Mouse (Mus musculus) embryonic facial prominence, embryonic 15.5 days (tissue): ENCODE data around the gene Dlx3. TPM values are rescaled to one million over a fixed set of nuclear protein-coding genes. Genes with fewer than 3 reads are reported as not detected.

Experiments
- ATAC-seq: fragments of 200-750 bp; cut with Nextera tagmentation; 2 replicates; pipeline ENCODE4 v1.8.0; 2017; ENCODE audit warnings: low read depth, moderate TSS enrichment; ENCODE audit not compliant: insufficient number of reproducible peaks, low FRiP score, low TSS enrichment
- H3K27ac ChIP-seq: fragments of 300-500 bp; sonication (generic); replicated peaks from 2 replicates; pipeline ENCODE4 v1.5.1; 2015; ENCODE audit warnings: mild to moderate bottlenecking, inconsistent platforms
- H3K27me3 ChIP-seq: fragments of 300-500 bp; sonication (generic); 2 replicates; pipeline ENCODE4 v1.6.1; 2015; ENCODE audit warnings: inconsistent platforms
- H3K36me3 ChIP-seq: fragments of 300-500 bp; sonication (generic); 2 replicates; pipeline ENCODE4 v1.6.1; 2015; ENCODE audit warnings: mild to moderate bottlenecking, inconsistent platforms
- H3K4me1 ChIP-seq: fragments of 300-500 bp; sonication (generic); 2 replicates; pipeline ENCODE4 v1.6.1; 2015; ENCODE audit warnings: inconsistent platforms
- H3K4me2 ChIP-seq: fragments of 300-500 bp; sonication (generic); replicated peaks from 2 replicates; pipeline ENCODE4 v1.6.1; 2015; ENCODE audit warnings: mild to moderate bottlenecking, inconsistent platforms
- H3K4me3 ChIP-seq: fragments of 300-500 bp; sonication (generic); replicated peaks from 2 replicates; pipeline ENCODE4 v1.5.1; 2015; ENCODE audit warnings: mild to moderate bottlenecking, inconsistent platforms
- H3K9ac ChIP-seq: fragments of 300-500 bp; sonication (generic); 2 replicates; pipeline ENCODE4 v1.6.1; 2015; ENCODE audit warnings: inconsistent platforms
- H3K9me3 ChIP-seq: fragments of 300-500 bp; sonication (generic); replicated peaks from 2 replicates; pipeline ENCODE4 v1.6.1; 2016; ENCODE audit warnings: inconsistent platforms
- WGBS: fragments of 180-500 bp; shearing (Covaris S2); methylation state at CpG from one replicate; pipeline ENCODE4 v1.1.7; 2015; 5-methylcytosine and 5-hydroxymethylcytosine counted together
- polyA plus RNA-seq: library from polyadenylated mRNA; unstranded; fragments of >200 nt; fragmentation: Nextera tagmentation; extraction: Ambion mirVana; gene quantifications from 2 replicates; pipeline ENCODE4 v1.2.1, GENCODE M21; 2015

Gene Dlx3
- polyA plus RNA-seq, 1 experiment from 2014 or later: 35.6 TPM

DNA sequence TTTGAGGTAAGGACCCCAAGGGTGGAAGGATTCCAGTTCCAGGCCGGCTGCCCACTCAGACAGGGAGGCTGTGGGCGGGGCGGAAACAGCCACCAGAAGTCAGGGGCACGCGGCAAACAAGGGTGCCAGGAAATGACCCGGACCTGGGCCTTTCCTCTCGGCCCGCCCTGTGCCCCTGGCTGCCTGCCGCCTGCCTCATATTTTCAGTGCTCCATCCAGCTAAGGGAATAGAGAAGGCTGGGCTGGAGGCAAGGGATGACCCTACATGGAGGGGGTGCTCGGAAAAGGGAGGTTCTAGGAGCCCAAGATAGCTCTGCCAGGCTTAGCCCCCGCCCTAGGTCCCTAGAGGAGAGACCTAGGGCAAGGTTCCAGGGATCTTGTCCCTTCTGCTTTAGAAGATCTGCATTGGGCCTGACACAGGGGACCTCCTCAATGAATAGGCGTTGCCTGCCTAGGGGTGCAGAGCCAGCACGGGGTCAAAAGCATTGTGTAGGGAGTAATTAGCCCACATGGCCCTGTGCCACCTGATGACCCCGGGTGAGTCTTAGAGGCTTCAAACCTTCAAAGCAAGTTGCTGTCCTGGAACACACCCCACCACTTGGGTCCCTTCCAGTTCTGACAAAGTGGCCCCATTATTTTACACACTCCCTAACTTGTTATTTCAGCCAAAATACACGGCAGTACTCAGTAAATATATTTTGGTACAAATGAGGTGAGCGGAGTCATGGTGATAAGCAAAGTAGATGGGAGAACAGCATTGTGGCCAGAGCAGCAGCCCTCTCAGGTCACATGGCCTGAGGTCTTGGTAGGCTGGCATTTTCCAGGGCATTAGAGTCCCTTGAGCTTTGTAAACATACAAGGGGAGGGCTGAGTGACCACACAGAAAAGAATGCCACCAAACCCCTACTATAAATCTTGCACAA is 30.8 kb upstream of the Dlx3 start:
- Histone ChIP-seq H3K9me3 (no peaks in the 10 kb centered on the region), H3K27ac (no peak overlapping the region)
- 67% methylated on average over 16 of the region's 16 CpGs for WGBS

DNA sequence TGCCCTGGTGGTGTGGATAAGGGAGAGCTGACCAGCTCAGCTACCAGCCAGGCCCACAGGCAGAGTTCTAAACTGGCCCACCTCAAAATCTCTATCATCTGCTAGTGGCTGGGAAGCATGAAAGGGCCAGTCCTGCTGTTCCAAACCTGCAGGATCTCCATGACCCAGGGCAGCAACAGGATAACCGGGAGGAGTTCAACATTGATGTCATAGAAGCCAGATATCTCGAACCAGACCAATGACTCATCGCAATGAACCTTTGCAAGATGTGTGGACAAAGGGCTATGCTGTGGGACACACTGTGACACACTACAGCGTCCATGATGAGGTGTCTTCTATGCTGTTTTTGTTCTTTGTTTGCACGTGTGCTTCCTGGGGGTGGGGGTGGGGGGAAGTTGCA is 26.8 kb upstream of the Dlx3 start:
- Histone ChIP-seq H3K4me1 (peaks cover 32% of the 10 kb centered on the region), H3K4me2 (no peak overlapping the region), H3K9ac (no peak overlapping the region), H3K36me3 (no peaks in the 10 kb centered on the region), H3K4me3 (no peak overlapping the region), H3K27me3 (no peaks in the 10 kb centered on the region), H3K27ac (no peak overlapping the region), H3K9me3 (no peaks in the 10 kb centered on the region)
- ATAC-seq: no peak
- 81% methylated on average over 5 of the region's 5 CpGs for WGBS

More for the DNA sequence above, 30.8 kb upstream of the Dlx3 start:
- no peak overlapping the region for H3K9ac ChIP-seq
- no peaks in the 10 kb centered on the region for H3K36me3 ChIP-seq
- no peak overlapping the region for H3K4me3 ChIP-seq
- no peak overlapping the region for H3K4me2 ChIP-seq
- H3K27me3 ChIP-seq: no peaks in the 10 kb centered on the region
- ATAC-seq: no peak
- H3K4me1 ChIP-seq: peaks cover 19% of the 10 kb centered on the region

DNA sequence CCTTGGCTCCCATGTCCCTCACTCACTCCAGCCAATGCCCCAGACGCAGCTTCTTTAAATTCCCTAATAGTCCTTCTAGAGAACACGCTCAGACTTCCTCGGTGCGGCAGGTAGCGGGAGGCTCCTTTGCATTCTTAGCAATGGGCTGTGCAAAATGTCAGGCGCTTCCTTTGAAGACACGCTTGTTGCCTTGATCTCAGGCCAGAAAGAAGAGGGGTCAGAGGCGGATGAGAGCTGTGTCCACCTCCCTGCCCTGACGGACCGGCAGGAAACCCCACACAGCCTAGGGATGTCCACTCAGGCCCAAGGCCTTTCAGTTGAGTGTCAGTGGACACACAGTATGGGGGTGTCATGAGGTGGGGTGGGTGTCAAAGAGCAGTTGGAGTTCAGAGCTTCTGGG is 24.3 kb upstream of the Dlx3 start:
- ATAC-seq: no peak
- Histone ChIP-seq H3K4me2 (no peak overlapping the region), H3K27ac (no peak overlapping the region), H3K4me1 (peaks cover 33% of the 10 kb centered on the region), H3K36me3 (no peaks in the 10 kb centered on the region), H3K27me3 (no peaks in the 10 kb centered on the region), H3K4me3 (no peak overlapping the region), H3K9ac (no peak overlapping the region), H3K9me3 (no peaks in the 10 kb centered on the region)
- 71% methylated on average over 10 of the region's 10 CpGs for WGBS

DNA sequence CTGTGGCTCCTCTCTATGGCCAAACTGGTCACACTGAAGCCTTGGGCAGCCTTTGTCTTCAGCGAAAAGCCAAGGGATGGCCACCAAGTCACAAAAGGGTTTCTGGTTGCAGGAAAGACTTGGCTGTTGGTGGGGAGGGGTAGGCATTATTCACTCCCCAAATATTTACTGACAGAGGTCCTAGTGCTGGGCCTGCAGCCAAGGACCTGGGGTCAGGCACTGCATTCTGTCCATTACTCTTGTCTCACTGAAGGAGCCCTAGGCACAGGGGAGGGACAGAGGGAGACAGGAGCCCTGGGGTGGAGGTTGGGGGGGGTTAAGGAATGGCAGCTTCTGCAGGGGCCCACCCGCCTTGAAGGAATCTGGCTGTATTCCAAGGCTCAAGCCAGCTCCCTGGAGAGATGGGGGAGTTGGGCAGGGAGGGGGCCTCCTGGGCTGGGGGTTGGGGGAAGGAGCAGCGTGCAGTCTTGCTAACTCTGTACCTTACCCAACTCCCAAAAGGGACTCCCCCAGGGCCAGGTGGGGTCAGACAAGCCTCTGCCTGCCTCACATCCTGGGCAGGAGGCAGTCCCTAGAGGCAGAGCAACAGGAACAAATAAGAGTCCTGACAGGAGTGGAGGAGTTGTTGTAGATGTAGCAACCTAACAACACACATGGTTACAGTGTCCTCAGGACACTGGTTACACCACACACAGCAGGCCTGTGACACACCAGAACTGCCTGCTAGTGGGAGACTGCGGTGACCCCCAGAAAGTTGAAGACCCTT is 23.1 kb upstream of the Dlx3 start:
- Histone ChIP-seq H3K27ac (peak overlapping the region; percentile 71), H3K4me2 (no peak overlapping the region)
- peak; percentile 52 for ATAC-seq

DNA sequence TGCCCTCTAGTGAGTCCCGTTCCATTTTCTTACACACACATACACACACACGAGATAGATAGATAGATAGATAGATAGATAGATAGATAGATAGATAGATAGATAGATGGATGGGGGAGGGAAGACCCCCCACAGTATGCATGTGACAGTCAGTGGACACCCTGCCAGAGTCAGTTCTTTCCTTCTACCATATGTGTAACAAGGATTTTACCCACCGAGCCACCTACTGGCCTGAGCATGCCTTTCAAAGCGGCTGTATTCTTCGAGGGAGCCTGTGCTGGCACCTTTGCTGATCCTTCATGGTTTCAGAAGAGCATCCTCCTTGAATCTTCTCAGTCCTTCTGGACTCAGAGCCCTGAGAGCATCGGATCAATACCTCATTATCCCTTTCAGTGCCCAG is 22.0 kb upstream of the Dlx3 start:
- Histone ChIP-seq H3K4me1 (peaks cover 33% of the 10 kb centered on the region), H3K9me3 (no peaks in the 10 kb centered on the region), H3K27me3 (no peaks in the 10 kb centered on the region), H3K9ac (no peak overlapping the region), H3K4me2 (no peak overlapping the region), H3K36me3 (no peaks in the 10 kb centered on the region), H3K27ac (0 out of 2 replicates have a peak overlapping the region, but pooled peaks have one; percentile 71), H3K4me3 (no peak overlapping the region)
- ATAC-seq: no peak
- 57% methylated on average over 6 of the region's 6 CpGs for WGBS

More for the DNA sequence above, 23.1 kb upstream of the Dlx3 start:
- H3K9me3 ChIP-seq: no peaks in the 10 kb centered on the region
- no peak overlapping the region for H3K9ac ChIP-seq
- peaks cover 33% of the 10 kb centered on the region for H3K4me1 ChIP-seq
- no peaks in the 10 kb centered on the region for H3K27me3 ChIP-seq
- 27% methylated on average over 3 of the region's 4 CpGs for WGBS
- H3K36me3 ChIP-seq: no peaks in the 10 kb centered on the region
- H3K4me3 ChIP-seq: no peak overlapping the region

DNA sequence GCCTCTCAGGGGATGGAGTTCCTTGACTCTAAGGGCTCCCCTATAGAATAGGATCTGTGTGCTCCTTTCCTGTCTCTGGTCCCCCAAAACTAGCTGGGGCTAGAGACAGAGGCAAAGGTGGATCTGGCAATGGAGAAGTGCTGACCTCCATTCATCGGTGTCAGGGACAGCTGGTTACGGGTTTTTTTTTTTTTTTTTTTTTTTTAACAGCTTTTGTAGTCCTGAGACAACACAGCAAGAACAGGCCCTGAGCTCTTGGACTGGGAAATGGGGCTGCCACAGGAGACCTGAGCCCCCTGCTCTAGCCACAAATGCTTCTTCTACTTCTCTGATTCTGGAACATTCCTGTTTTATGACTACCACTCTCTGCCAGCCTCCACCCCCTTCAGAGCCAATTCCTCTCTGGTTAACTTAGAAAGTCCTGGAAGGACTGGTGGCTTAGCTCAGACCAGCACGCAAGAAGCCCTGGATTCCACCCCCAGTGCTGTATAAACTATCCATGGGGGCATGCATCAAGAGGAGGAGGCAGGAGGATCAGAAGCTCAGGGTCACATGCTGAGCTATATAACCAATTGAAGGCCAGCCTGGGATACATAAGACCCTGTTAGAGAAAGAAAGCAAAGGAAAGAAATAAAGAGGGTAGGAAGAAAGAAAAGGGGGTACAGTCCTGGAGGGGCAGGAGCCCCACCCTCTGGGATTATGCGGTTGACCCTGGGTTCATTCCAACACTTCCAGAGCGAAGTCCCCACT is 21.4 kb upstream of the Dlx3 start:
- ATAC-seq: no peak
- 83% methylated on average over 5 of the region's 5 CpGs for WGBS
- Histone ChIP-seq H3K9ac (no peak overlapping the region), H3K9me3 (no peaks in the 10 kb centered on the region), H3K36me3 (no peaks in the 10 kb centered on the region), H3K4me3 (no peak overlapping the region), H3K4me1 (peaks cover 33% of the 10 kb centered on the region), H3K4me2 (no peak overlapping the region), H3K27me3 (no peaks in the 10 kb centered on the region), H3K27ac (no peak overlapping the region)

DNA sequence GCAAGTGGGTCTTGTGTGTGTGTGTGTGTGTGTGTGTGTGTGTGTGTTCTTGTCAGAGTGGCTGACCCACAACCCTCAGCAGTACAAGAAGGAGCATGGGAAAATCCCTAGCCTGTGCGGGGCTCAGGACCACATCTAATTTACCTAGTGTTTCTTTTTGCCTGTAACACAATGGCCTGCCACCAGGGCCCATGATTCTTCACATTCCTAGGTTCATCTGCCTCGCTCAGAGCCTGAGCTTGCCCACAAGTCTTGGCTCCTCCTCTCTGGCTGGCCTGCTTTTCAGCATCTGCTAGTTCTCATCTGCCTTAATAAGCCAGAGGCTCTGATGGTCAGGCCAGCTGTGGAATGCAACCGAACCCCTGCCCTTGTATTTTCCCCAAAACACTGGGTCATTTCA is 19.5 kb upstream of the Dlx3 start:
- no peaks in the 10 kb centered on the region for H3K27me3 ChIP-seq
- H3K27ac ChIP-seq: 0 out of 2 replicates have a peak overlapping the region, but pooled peaks have one; percentile 28
- H3K4me3 ChIP-seq: no peak overlapping the region
- H3K36me3 ChIP-seq: no peaks in the 10 kb centered on the region
- no peaks in the 10 kb centered on the region for H3K9me3 ChIP-seq
- no peak for ATAC-seq
- no peak overlapping the region for H3K9ac ChIP-seq
- WGBS: 28% methylated on average over 3 of the region's 3 CpGs
- H3K4me2 ChIP-seq: no peak overlapping the region
- peaks cover 34% of the 10 kb centered on the region for H3K4me1 ChIP-seq

DNA sequence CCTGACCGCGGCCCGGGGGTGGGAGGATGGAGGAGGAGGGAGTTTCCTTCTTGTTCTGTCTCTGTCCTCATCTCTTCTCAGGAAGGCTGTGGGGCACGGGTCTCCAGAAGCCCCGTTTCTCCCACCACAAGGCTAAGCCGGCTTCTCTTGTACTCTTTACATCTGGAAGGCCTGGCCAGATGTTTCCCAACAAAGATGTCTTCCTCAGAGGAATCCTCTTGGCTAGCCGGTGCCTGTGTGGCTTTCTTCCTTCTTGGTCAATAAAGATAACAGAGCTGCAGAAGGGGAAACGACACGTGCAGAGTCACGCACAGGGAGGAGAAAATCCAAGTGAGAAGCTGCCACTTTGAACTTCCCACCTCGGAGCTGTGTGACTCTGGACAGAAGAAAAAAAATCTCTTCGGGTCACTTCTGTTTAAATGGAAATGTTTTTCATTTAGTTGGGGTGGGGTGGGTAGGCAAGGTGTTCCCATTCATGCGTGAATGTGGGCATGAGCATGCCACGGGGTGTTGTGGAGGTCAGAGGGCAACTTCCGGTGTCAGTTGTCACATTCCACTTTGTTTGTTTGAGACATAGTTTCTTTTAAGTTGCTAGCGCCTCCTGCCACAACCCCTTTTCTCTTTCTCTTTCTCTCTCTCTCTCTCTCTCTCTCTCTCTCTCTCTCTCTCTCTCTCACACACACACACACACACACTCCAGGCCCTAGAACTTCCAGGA is 18.7 kb upstream of the Dlx3 start:
- no peak overlapping the region for H3K4me3 ChIP-seq
- H3K9ac ChIP-seq: no peak overlapping the region
- H3K4me1 ChIP-seq: peaks cover 34% of the 10 kb centered on the region
- 35% methylated on average over 16 of the region's 16 CpGs for WGBS
- no peaks in the 10 kb centered on the region for H3K9me3 ChIP-seq
- H3K4me2 ChIP-seq: no peak overlapping the region
- H3K27ac ChIP-seq: 0 out of 2 replicates have a peak overlapping the region, but pooled peaks have one; percentile 28
- ATAC-seq: no peak
- H3K27me3 ChIP-seq: 0 out of 2 replicates have a peak, but pooled peaks cover 4% of the 10 kb centered on the region
- H3K36me3 ChIP-seq: no peaks in the 10 kb centered on the region

DNA sequence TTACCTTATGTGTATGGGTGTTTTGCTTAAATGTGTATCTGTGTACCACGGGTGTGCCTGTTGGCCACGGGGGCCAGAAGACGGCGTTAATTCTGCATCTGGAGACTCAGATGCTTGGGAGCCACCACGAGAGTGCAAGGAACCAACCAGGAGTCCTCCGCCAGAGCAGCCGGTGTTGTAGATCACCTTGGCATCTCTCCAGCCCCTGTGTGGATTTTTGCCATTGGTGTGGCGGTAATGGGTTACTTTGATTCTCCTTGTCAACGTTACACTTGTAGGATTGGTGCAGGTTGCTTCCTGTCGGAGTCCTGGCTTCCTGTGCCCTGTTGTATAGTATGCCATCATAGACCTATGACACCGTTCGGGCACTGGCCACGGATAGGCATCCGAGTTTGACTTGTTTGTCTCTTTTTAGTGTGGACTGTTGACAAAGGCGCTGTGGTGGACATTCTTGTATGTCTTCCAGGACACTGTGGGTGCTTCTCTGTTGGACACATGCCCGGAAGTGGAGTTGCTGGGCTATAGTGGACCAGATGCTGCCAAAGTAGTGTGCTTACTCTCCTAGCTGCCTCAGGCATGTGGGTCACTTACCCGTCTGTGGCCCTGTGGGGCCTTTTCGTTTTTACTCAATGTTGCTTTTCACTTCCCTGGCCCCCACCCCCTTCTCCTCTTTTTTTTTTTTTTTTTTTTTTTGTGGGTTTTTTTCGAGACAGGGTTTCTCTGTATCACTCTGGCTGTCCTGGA is 17.6 kb upstream of the Dlx3 start:
- peaks cover 27% of the 10 kb centered on the region for H3K4me1 ChIP-seq
- no peak for ATAC-seq
- H3K9ac ChIP-seq: no peak overlapping the region
- H3K4me3 ChIP-seq: no peak overlapping the region
- WGBS: 87% methylated on average over 19 of the region's 19 CpGs
- H3K4me2 ChIP-seq: no peak overlapping the region
- H3K9me3 ChIP-seq: no peaks in the 10 kb centered on the region
- no peaks in the 10 kb centered on the region for H3K36me3 ChIP-seq
- H3K27me3 ChIP-seq: 0 out of 2 replicates have a peak, but pooled peaks cover 4% of the 10 kb centered on the region
- no peak overlapping the region for H3K27ac ChIP-seq

DNA sequence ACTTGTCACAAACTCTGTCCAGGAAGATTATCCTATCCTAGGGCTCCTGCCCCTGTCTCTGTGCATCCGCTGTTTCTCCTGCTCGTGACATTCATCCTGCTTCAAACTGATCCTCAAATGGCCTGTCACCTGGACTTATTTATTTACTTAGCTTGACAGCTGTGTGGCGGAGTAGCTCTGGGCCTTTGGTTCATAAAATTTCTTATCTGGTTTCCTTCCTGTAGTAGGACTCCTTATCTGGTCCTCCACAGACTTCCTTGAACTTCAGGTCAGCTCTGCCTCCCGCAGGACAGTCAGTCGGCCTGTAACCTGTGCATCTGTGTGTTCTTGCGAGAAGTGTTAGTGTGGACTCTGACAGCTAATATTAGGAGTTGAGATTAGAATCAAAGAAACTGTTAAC is 15.7 kb upstream of the Dlx3 start:
- ATAC-seq: no peak
- WGBS: 64% methylated on average over 6 of the region's 6 CpGs
- H3K9me3 ChIP-seq: no peaks in the 10 kb centered on the region
- no peak overlapping the region for H3K4me2 ChIP-seq
- H3K4me3 ChIP-seq: no peak overlapping the region
- H3K27me3 ChIP-seq: 0 out of 2 replicates have a peak, but pooled peaks cover 4% of the 10 kb centered on the region
- no peak overlapping the region for H3K9ac ChIP-seq
- no peaks in the 10 kb centered on the region for H3K36me3 ChIP-seq
- peaks cover 15% of the 10 kb centered on the region for H3K4me1 ChIP-seq
- H3K27ac ChIP-seq: no peak overlapping the region
